Mouse (Mus musculus): ENCODE data around the gene Rlbp1. TPM values are rescaled to one million over a fixed set of nuclear protein-coding genes. Genes with fewer than 3 reads are reported as not detected.

The Rlbp1 gene
- polyA plus RNA-seq (2012; rRNA removed): 0.33 TPM in 1 of 2 replicates, not detected in the other

- 72% methylated on average over 16 of the region's 16 CpGs for WGBS
- DNase-seq: no peak
Measured at GRCm38 (mm10) chr7:79386422-79387133, at the start of gene Rlbp1. Gene Rlbp1 (minus strand): TSS chr7:79387048.

GRCm38 (mm10) chr7:79428243-79428642 lies 41.4 kb upstream of the Rlbp1 start:
- Histone ChIP-seq H3K36me3 (ENCODE audit: control insufficient read depth, insufficient read depth, low read length) (no peaks in the 10 kb centered on the region), H3K4me3 (ENCODE audit: insufficient read depth, low read depth, low read length) (no peak overlapping the region), H3K4me1 (ENCODE audit: control insufficient read depth, insufficient read depth, low read length) (no peaks in the 10 kb centered on the region), H3K27ac (ENCODE audit: insufficient read depth, low read depth, low read length) (no peak overlapping the region), H3K27me3 (replicated peaks; ENCODE audit: control insufficient read depth, insufficient read depth, low read length) (no peaks in the 10 kb centered on the region)
- DNase-seq: no peak
- TF ChIP-seq POLR2A (IDR thresholded peaks at IDR 0.05; ENCODE audit: low read depth, low read length) (no peak), CTCF (conservative IDR thresholded peaks at IDR 0.05; ENCODE audit: insufficient read depth, insufficient read length, low read depth, low read length) (no peak)
- WGBS: 64% methylated on average over 5 of the region's 5 CpGs

More at GRCm38 (mm10) chr7:79386422-79387133, at the start of gene Rlbp1:
- Histone ChIP-seq H3K36me3 (ENCODE audit: control insufficient read depth, insufficient read depth, low read length) (no peaks in the 10 kb centered on the region), H3K27me3 (replicated peaks; ENCODE audit: control insufficient read depth, insufficient read depth, low read length) (no peaks in the 10 kb centered on the region), H3K4me1 (ENCODE audit: control insufficient read depth, insufficient read depth, low read length) (no peaks in the 10 kb centered on the region; the same call in 1 of the 2 replicates), H3K4me3 (ENCODE audit: insufficient read depth, low read depth, low read length) (no peak within 1 kb of the TSS), H3K27ac (ENCODE audit: insufficient read depth, low read depth, low read length) (no peak within 1 kb of the TSS)
- TF ChIP-seq CTCF (conservative IDR thresholded peaks at IDR 0.05; ENCODE audit: insufficient read depth, insufficient read length, low read depth, low read length): no peak
- no peak for TF ChIP-seq POLR2A (IDR thresholded peaks at IDR 0.05; ENCODE audit: low read depth, low read length)

GRCm38 (mm10) chr7:79425804-79426203 lies 39.0 kb upstream of the Rlbp1 start:
- Histone ChIP-seq H3K36me3 (ENCODE audit: control insufficient read depth, insufficient read depth, low read length) (no peaks in the 10 kb centered on the region), H3K4me1 (ENCODE audit: control insufficient read depth, insufficient read depth, low read length) (no peaks in the 10 kb centered on the region), H3K4me3 (ENCODE audit: insufficient read depth, low read depth, low read length) (no peak overlapping the region), H3K27me3 (replicated peaks; ENCODE audit: control insufficient read depth, insufficient read depth, low read length) (no peaks in the 10 kb centered on the region), H3K27ac (ENCODE audit: insufficient read depth, low read depth, low read length) (no peak overlapping the region)
- no peak for DNase-seq
- TF ChIP-seq POLR2A (IDR thresholded peaks at IDR 0.05; ENCODE audit: low read depth, low read length) (no peak), CTCF (conservative IDR thresholded peaks at IDR 0.05; ENCODE audit: insufficient read depth, insufficient read length, low read depth, low read length) (no peak)
- 88% methylated on average over 10 of the region's 10 CpGs for WGBS

- H3K27ac ChIP-seq (ENCODE audit: insufficient read depth, low read depth, low read length): no peak overlapping the region
- no peaks in the 10 kb centered on the region for H3K36me3 ChIP-seq (ENCODE audit: control insufficient read depth, insufficient read depth, low read length)
- no peaks in the 10 kb centered on the region for H3K4me1 ChIP-seq (ENCODE audit: control insufficient read depth, insufficient read depth, low read length)
- 95% methylated on average over 10 of the region's 10 CpGs for WGBS
- TF ChIP-seq POLR2A (IDR thresholded peaks at IDR 0.05; ENCODE audit: low read depth, low read length) (no peak), CTCF (conservative IDR thresholded peaks at IDR 0.05; ENCODE audit: insufficient read depth, insufficient read length, low read depth, low read length) (no peak)
- DNase-seq: no peak
- H3K4me3 ChIP-seq (ENCODE audit: insufficient read depth, low read depth, low read length): no peak overlapping the region
- no peaks in the 10 kb centered on the region for H3K27me3 ChIP-seq (replicated peaks; ENCODE audit: control insufficient read depth, insufficient read depth, low read length)
Measured at GRCm38 (mm10) chr7:79422876-79423275, 36.0 kb upstream of the Rlbp1 start.

DNA sequence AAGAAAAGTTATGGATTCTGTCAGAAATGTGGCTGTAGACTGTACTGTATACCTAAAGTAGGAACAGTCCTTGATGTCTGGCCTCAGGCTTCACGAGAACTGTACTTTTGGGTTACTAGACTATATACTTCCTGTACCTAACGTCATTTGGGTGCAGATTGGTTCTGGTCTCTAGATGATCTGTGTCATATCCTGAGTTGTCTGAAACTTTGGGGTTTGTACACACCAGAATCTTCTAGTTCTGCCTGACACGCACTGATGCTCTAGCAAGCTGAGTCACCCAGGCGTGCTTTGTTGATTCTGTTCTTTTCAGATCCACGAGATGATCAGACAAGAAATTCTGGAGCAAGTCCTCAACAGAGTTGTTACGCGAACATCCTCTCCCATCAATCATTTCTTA lies 33.1 kb upstream of the Rlbp1 start:
- no peaks in the 10 kb centered on the region for H3K36me3 ChIP-seq (ENCODE audit: control insufficient read depth, insufficient read depth, low read length)
- H3K27me3 ChIP-seq (replicated peaks; ENCODE audit: control insufficient read depth, insufficient read depth, low read length): no peaks in the 10 kb centered on the region
- no peak overlapping the region for H3K4me3 ChIP-seq (ENCODE audit: insufficient read depth, low read depth, low read length)
- no peak overlapping the region for H3K27ac ChIP-seq (ENCODE audit: insufficient read depth, low read depth, low read length)
- 81% methylated on average over 7 of the region's 7 CpGs for WGBS
- TF ChIP-seq CTCF (conservative IDR thresholded peaks at IDR 0.05; ENCODE audit: insufficient read depth, insufficient read length, low read depth, low read length): no peak
- TF ChIP-seq POLR2A (IDR thresholded peaks at IDR 0.05; ENCODE audit: low read depth, low read length): no peak
- no peak for DNase-seq
- H3K4me1 ChIP-seq (ENCODE audit: control insufficient read depth, insufficient read depth, low read length): no peaks in the 10 kb centered on the region

- DNase-seq: no peak
- TF ChIP-seq POLR2A (IDR thresholded peaks at IDR 0.05; ENCODE audit: low read depth, low read length): no peak
- no peak for TF ChIP-seq CTCF (conservative IDR thresholded peaks at IDR 0.05; ENCODE audit: insufficient read depth, insufficient read length, low read depth, low read length)
- no peak overlapping the region for H3K4me3 ChIP-seq (ENCODE audit: insufficient read depth, low read depth, low read length)
- H3K36me3 ChIP-seq (ENCODE audit: control insufficient read depth, insufficient read depth, low read length): no peaks in the 10 kb centered on the region
- no peaks in the 10 kb centered on the region for H3K4me1 ChIP-seq (ENCODE audit: control insufficient read depth, insufficient read depth, low read length)
- WGBS: 78% methylated on average over 18 of the region's 18 CpGs
- H3K27ac ChIP-seq (ENCODE audit: insufficient read depth, low read depth, low read length): no peak overlapping the region
- H3K27me3 ChIP-seq (replicated peaks; ENCODE audit: control insufficient read depth, insufficient read depth, low read length): no peaks in the 10 kb centered on the region
Measured at GRCm38 (mm10) chr7:79414449-79415375, 27.9 kb upstream of the Rlbp1 start.

DNA sequence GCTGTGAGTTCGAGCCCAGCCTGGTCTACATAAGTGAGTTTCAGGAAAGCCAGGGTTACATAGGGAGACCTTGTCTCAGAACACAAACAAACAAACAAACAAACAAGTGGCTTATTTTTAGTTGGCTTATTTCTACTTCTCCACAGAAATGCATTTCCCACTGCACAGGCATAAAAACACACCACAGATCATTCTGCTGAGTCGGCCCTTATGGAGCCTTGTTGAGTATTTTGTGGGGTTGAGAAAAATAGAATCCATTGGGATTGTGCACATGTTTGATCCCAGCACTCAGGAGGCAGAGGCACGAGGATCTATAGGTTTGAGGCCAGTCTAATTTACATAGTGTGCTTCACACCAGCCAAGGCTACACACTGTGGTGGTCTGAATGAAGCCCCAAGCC lies 13.4 kb upstream of the Rlbp1 start:
- Histone ChIP-seq H3K27ac (ENCODE audit: insufficient read depth, low read depth, low read length) (no peak overlapping the region), H3K36me3 (ENCODE audit: control insufficient read depth, insufficient read depth, low read length) (no peaks in the 10 kb centered on the region), H3K4me3 (ENCODE audit: insufficient read depth, low read depth, low read length) (no peak overlapping the region), H3K27me3 (replicated peaks; ENCODE audit: control insufficient read depth, insufficient read depth, low read length) (no peaks in the 10 kb centered on the region), H3K4me1 (ENCODE audit: control insufficient read depth, insufficient read depth, low read length) (no peaks in the 10 kb centered on the region)
- no peak for DNase-seq
- TF ChIP-seq CTCF (conservative IDR thresholded peaks at IDR 0.05; ENCODE audit: insufficient read depth, insufficient read length, low read depth, low read length) (no peak), POLR2A (IDR thresholded peaks at IDR 0.05; ENCODE audit: low read depth, low read length) (no peak)
- WGBS: 87% methylated on average over 3 of the region's 3 CpGs

All from kidney, adult 2 months (tissue).